Mouse (Mus musculus): ENCODE measurements around the gene Smg6. TPM values are rescaled to one million over a fixed set of nuclear protein-coding genes. Genes with fewer than 3 reads are reported as not detected.
A peak's percentile ranks its signal among the peaks of the same experiment; 100 is the strongest.

Gene Smg6
- total and polyA plus RNA-seq, 2 experiments from 2014 or later: 7.1 to 21.1 TPM

DNA sequence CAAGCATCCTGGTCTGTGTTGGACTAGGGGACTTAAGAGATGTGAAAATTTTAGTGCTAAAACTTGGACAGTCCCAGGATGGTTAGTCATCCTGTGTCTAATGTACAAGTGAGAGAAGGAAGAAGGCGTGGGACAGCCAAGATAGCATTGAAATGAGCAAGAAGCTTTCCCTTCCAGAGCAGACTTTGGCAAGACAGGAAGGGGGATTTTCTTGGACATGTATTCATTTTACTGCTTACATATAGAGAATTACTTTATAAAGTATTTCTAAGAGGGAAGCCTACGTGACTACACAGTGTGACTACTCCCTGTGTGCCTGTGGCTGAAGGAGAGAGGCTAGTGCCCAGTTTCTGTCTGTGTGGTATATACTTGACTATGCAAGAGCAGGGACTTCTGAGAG lies 127.4 kb downstream of the Smg6 start:
- no peak for TF ChIP-seq CTCF (IDR thresholded peaks at IDR 0.05; ENCODE audit: low read depth)
- TF ChIP-seq EP300 (IDR thresholded peaks at IDR 0.05; ENCODE audit: low read depth): no peak
- DNase-seq (ENCODE audit: low spot score) (peak; percentile 28), ATAC-seq (ENCODE audit: insufficient read depth, low read depth) (no peak)
- no peaks in the 10 kb centered on the region; the same call in 1 of the 2 replicates for H3K36me3 ChIP-seq (replicated peaks; ENCODE audit: control insufficient read depth, insufficient read depth, low read length)
- peaks cover 37% of the 10 kb centered on the region for H3K4me1 ChIP-seq (ENCODE audit: control insufficient read depth, insufficient read depth)
- 49% methylated on average over 2 of the region's 2 CpGs for WGBS
- peak overlapping the region; percentile 73 for H3K27ac ChIP-seq (ENCODE audit: low read depth)
- 0 out of 2 replicates have a peak overlapping the region, but pooled peaks have one; percentile 20 for H3K9ac ChIP-seq (replicated peaks; ENCODE audit: low read depth, low read length)
- H3K4me3 ChIP-seq (ENCODE audit: low read depth, low read length): no peak overlapping the region
- H3K9me3 ChIP-seq (replicated peaks; ENCODE audit: control insufficient read depth, low read length): no peaks in the 10 kb centered on the region
- H3K27me3 ChIP-seq (ENCODE audit: control insufficient read depth, insufficient read depth, low read length): no peaks in the 10 kb centered on the region
- no peak overlapping the region for H3K4me2 ChIP-seq (ENCODE audit: low read depth, low read length)

DNA sequence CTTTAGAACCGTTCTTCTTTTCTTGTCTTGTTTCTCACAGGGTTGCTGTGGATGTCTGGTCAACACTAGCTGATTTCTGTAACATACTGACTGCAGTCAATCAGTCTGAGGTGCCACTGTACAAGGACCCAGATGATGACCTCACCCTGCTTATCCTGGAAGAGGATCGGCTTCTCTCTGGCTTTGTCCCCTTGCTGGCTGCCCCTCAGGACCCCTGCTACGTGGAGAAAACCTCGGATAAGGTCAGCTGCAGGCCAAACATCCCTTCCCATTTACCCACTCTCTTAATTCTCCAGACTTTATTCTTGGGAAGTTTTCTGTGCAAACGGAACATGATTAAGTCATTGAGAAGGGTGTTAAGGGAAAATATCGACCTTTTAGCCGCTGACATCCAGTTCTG lies 128.1 kb downstream of the Smg6 start:
- Histone ChIP-seq H3K4me3 (ENCODE audit: low read depth, low read length) (no peak overlapping the region), H3K4me2 (ENCODE audit: low read depth, low read length) (no peak overlapping the region), H3K9ac (replicated peaks; ENCODE audit: low read depth, low read length) (no peak overlapping the region), H3K9me3 (replicated peaks; ENCODE audit: control insufficient read depth, low read length) (no peaks in the 10 kb centered on the region), H3K36me3 (replicated peaks; ENCODE audit: control insufficient read depth, insufficient read depth, low read length) (no peaks in the 10 kb centered on the region; the same call in 1 of the 2 replicates), H3K27ac (ENCODE audit: low read depth) (peak overlapping the region; percentile 73), H3K27me3 (ENCODE audit: control insufficient read depth, insufficient read depth, low read length) (no peaks in the 10 kb centered on the region), H3K4me1 (ENCODE audit: control insufficient read depth, insufficient read depth) (peaks cover 34% of the 10 kb centered on the region; the same call in 1 of the 2 replicates)
- no peak for TF ChIP-seq CTCF (IDR thresholded peaks at IDR 0.05; ENCODE audit: low read depth)
- no peak for TF ChIP-seq EP300 (IDR thresholded peaks at IDR 0.05; ENCODE audit: low read depth)
- WGBS: 37% methylated on average over 7 of the region's 7 CpGs
- ATAC-seq (ENCODE audit: insufficient read depth, low read depth): no peak; the same call in 1 of the 2 replicates
- DNase-seq (ENCODE audit: low spot score): no peak

GRCm38 (mm10) chr11:75054184-75054877 lies 128.7 kb downstream of the Smg6 start:
- peaks cover 34% of the 10 kb centered on the region; the same call in 1 of the 2 replicates for H3K4me1 ChIP-seq (ENCODE audit: control insufficient read depth, insufficient read depth)
- DNase-seq (ENCODE audit: low spot score) (peak; percentile 73), ATAC-seq (ENCODE audit: insufficient read depth, low read depth) (peak; percentile 76)
- H3K9me3 ChIP-seq (replicated peaks; ENCODE audit: control insufficient read depth, low read length): no peaks in the 10 kb centered on the region
- no peak overlapping the region for H3K4me2 ChIP-seq (ENCODE audit: low read depth, low read length)
- H3K36me3 ChIP-seq (replicated peaks; ENCODE audit: control insufficient read depth, insufficient read depth, low read length): no peaks in the 10 kb centered on the region; the same call in 1 of the 2 replicates
- no peak overlapping the region for H3K4me3 ChIP-seq (ENCODE audit: low read depth, low read length)
- TF ChIP-seq EP300 (IDR thresholded peaks at IDR 0.05; ENCODE audit: low read depth) (no peak), CTCF (IDR thresholded peaks at IDR 0.05; ENCODE audit: low read depth) (no peak)
- 34% methylated on average over 5 of the region's 5 CpGs for WGBS
- 0 out of 2 replicates have a peak overlapping the region, but pooled peaks have one; percentile 4 for H3K9ac ChIP-seq (replicated peaks; ENCODE audit: low read depth, low read length)
- no peaks in the 10 kb centered on the region for H3K27me3 ChIP-seq (ENCODE audit: control insufficient read depth, insufficient read depth, low read length)
- H3K27ac ChIP-seq (ENCODE audit: low read depth): peak overlapping the region; percentile 73

DNA sequence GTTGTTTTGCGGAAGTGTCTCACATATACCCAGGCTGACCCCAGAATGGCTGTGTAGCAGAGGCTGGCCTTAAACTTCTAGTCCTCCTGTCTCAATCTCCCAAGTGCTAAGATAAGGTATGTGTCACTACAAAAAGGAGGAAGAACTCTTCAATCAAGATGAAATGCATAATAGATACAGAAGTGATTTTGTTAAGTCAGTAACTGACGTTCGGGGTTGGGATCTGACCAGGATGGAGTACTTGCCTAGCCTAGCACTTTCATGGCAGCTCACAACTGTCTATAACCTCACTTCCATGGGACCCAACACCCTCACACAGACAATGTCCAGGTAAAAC lies 129.2 kb downstream of the Smg6 start:
- Histone ChIP-seq H3K27me3 (ENCODE audit: control insufficient read depth, insufficient read depth, low read length) (no peaks in the 10 kb centered on the region), H3K9me3 (replicated peaks; ENCODE audit: control insufficient read depth, low read length) (no peaks in the 10 kb centered on the region), H3K4me1 (ENCODE audit: control insufficient read depth, insufficient read depth) (peaks cover 34% of the 10 kb centered on the region; the same call in 1 of the 2 replicates), H3K36me3 (replicated peaks; ENCODE audit: control insufficient read depth, insufficient read depth, low read length) (no peaks in the 10 kb centered on the region; the same call in 1 of the 2 replicates), H3K4me3 (ENCODE audit: low read depth, low read length) (no peak overlapping the region), H3K4me2 (ENCODE audit: low read depth, low read length) (no peak overlapping the region), H3K27ac (ENCODE audit: low read depth) (peak overlapping the region; percentile 73), H3K9ac (replicated peaks; ENCODE audit: low read depth, low read length) (no peak overlapping the region)
- ATAC-seq (ENCODE audit: insufficient read depth, low read depth) (no peak), DNase-seq (ENCODE audit: low spot score) (no peak)
- 61% methylated on average over 3 of the region's 3 CpGs for WGBS
- TF ChIP-seq CTCF (IDR thresholded peaks at IDR 0.05; ENCODE audit: low read depth) (no peak), EP300 (IDR thresholded peaks at IDR 0.05; ENCODE audit: low read depth) (no peak)

DNA sequence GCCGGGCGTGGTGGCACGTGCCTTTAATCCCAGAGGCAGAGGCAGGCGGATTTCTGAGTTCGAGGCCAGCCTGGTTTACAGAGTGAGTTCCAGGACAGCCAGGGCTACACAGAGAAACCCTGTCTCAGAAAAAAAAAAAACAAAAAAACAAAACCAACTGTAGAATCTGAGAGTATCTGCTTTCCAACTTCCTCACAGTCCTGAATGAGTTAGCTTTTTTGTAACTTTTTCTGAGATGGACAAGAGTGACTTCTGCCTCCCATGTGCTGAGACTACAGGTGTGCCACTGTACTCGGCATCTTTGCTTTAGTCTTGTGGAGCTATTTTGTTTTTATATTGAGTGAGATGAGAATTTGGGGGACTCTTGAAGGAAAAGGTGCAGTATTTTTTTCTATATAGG lies 137.0 kb downstream of the Smg6 start:
- Histone ChIP-seq H3K27ac (ENCODE audit: low read depth) (no peak overlapping the region), H3K9ac (replicated peaks; ENCODE audit: low read depth, low read length) (no peak overlapping the region), H3K4me1 (ENCODE audit: control insufficient read depth, insufficient read depth) (no peaks in the 10 kb centered on the region), H3K9me3 (replicated peaks; ENCODE audit: control insufficient read depth, low read length) (no peaks in the 10 kb centered on the region), H3K4me3 (ENCODE audit: low read depth, low read length) (no peak overlapping the region), H3K27me3 (ENCODE audit: control insufficient read depth, insufficient read depth, low read length) (no peaks in the 10 kb centered on the region), H3K36me3 (replicated peaks; ENCODE audit: control insufficient read depth, insufficient read depth, low read length) (no peaks in the 10 kb centered on the region), H3K4me2 (ENCODE audit: low read depth, low read length) (no peak overlapping the region)
- ATAC-seq (ENCODE audit: insufficient read depth, low read depth): no peak
- WGBS: 92% methylated on average over 6 of the region's 6 CpGs
- TF ChIP-seq EP300 (IDR thresholded peaks at IDR 0.05; ENCODE audit: low read depth) (no peak), CTCF (IDR thresholded peaks at IDR 0.05; ENCODE audit: low read depth) (no peak)
- no peak for DNase-seq (ENCODE audit: low spot score)
